Mouse (Mus musculus) megakaryocyte progenitor cell, adult 5-6 weeks (primary cell): ENCODE results near the gene Slc11a1. TPM values are rescaled to one million over a fixed set of nuclear protein-coding genes. Genes with fewer than 3 reads are reported as not detected.

Source experiments
- ATAC-seq: replicated peaks from 2 replicates; pipeline ENCODE4 v1.8.0; 2016; ENCODE audit warnings: mild to moderate bottlenecking, moderate TSS enrichment, inconsistent platforms; ENCODE audit not compliant: poor library complexity
- total RNA-seq, 2 experiments: library from RNA; stranded (forward) in 1 of 2; stranded (reverse) in 1 of 2; fragments of 157-497, 149-512 nt in 1 of 2; fragments of 200-1000 nt in 1 of 2; gene quantifications; 2 replicates each; pipeline versions ENCODE4 v1.2.3 to v1.2.4; 2015 to 2017

Gene Slc11a1
- total RNA-seq, 2 experiments from 2014 or later = 1.7 to 2.1 TPM

- ATAC-seq = no peak
Observed at GRCm38 (mm10) chr1:74401015-74401702, 26.2 kb downstream of the Slc11a1 start.

DNA sequence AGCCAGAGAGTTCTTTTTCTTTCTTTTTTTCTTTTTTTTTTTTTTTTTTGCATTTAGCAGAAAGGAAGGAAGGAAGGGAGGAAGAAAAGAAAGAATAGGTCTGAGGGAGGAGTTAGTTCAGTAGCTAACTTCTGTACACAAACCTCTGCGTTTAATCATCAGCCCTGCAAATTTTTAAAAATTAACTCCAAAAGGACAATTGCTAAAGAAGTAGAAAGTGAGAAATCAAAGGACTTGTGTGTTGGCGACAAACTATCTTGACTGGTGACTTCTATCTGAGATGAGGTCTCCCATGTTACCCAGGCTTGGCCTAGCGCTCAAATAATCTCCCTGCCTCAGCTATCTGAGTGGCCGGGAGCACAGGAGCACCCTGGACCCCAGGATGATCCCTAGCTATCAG, 29.2 kb downstream of the Slc11a1 start:
- no peak for ATAC-seq

DNA sequence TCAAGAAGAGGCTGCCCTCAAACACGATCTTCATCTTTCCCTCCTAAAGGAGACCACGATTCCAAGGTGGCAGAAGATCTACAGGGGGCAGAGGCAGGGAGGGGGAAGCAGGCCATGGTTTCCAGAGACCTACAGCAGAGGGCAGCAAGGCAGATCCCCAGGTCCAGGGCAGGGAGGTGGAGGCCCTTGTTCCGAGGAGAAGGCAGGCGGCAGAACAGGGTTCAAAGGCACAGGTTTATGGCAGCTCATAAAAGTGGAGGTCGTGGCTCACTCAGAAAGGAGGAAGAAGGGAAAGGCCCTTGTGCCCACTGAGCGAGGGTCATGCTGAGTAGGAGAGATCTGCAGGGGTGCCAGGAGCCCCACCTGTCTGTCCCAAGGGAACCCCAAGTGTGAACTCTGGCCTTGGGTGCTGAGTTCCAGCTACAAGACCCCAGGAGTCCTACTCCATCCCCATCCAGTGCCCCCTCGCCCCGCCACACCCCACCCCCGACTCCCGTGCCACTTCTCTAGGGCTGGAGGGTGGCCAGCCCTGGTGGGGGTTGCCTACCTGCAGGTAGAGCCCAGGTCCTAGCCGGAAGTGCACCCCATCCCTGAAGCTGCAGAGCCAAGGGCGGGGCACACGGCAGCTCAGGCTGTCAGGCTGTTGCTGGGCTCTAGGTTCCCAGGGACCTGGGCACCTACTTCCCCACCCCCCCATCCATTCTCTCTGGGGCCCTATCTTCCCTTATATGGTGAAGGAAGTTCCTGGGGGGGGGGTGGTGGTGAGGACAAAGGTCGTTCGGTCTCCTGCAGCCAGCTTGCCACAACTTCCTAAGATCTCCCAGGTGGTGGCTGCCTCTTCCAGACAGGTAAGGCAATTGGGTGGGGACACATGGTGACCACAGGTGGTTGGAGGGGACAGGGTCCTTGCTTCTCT, 33.9 kb downstream of the Slc11a1 start, which contains the start of gene Vil1:
Vil1 (plus strand) TSS at position 788 of the 916 bp plus-strand sequence.
- ATAC-seq = no peak

GRCm38 (mm10) chr1:74411753-74412325, 36.8 kb downstream of the Slc11a1 start:
- no peak for ATAC-seq

DNA sequence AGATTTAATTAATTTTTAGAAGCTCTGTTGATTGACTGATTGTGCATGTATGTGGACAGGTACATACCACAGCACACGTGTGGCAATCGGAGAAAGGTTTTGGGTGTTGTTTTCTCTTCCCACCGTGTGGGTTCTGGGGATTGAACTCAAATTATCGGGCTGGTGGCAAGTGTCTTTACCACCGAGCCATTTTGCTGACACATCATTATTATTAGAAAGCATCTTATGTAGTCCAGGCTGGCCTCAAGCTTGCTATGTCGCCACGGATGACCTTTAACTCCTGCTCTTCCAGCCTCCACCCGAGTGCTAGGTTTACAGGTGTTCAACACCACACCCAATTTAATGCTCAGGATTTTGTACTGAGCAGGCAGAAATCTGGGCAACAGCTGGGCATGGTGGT, 37.7 kb downstream of the Slc11a1 start:
- ATAC-seq = no peak

- peak; percentile 99 for ATAC-seq
Observed at GRCm38 (mm10) chr1:74415143-74415542, 40.1 kb downstream of the Slc11a1 start.

DNA sequence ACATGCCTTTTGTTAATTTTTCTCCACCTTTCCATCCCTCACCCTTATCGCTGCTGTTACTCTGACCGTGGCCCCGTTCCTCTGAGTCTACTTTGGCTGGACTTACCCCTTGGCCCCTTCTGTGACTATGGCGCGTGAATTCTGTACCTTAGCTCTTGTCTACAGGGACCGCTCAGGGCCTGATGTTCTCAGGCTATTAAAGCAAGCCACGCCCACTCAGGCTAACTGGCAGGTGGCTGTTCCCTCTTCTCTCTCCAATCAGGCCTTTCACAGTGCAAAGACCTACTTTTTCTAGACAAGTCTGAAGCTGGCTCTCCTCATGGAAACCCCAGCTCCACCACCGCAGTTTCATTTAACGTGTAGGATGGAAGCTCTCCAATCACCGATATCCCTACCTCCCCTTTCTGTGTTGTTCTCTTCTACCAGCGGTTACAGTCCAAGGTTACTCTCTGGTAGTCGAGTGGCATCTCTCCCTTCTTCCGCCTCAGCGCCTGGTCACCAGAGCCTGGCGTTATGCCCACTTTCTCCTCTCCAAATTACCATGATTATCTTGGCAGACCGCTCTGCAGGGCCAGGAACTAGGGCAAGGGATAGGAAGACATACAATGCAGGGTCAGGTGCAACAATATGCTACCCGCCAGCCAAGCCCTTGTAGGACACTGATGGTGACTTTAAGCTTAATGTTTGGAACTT, 43.9 kb downstream of the Slc11a1 start:
- no peak for ATAC-seq

GRCm38 (mm10) chr1:74419440-74419794, 44.4 kb downstream of the Slc11a1 start:
- no peak for ATAC-seq

DNA sequence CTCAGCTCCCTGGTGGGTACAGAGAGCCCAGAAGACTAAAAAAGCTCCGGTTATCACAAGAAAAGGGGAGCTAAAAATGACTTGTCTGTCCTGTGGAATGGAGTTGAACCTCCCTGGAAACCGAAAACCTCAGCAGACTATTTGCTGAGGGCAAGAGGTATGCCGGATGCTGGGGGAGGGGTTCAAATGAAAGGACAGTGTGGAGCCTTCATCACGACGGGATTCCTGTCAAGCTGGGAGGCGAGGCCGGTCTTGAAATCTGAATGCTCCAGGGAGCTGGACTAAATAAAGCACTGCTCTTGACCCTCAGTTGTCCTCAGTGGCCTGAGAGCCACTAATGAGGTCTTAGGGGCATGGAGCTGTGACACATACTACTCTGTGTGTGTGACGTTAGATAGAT, 48.2 kb downstream of the Slc11a1 start:
- ATAC-seq = no peak

DNA sequence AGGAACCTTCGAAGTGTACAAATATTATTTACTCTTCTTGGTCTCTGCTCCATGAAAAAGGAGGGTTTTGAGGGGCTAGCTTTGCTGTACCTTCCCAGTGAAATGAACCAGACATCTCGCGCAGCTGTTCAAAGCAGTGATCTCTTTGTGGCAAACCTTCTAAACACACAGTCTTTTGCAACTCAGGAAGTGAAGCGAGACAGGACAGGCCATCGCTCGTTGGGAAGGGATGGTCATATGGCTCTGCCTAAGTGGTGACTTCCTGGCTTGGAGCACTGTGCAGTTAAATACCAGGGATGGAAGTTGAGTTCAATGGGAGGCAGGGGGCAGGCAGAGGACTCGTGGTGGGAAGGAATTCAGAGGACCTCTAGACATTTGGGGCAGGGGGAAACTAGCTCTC, 50.9 kb downstream of the Slc11a1 start:
- peak; percentile 69 for ATAC-seq

DNA sequence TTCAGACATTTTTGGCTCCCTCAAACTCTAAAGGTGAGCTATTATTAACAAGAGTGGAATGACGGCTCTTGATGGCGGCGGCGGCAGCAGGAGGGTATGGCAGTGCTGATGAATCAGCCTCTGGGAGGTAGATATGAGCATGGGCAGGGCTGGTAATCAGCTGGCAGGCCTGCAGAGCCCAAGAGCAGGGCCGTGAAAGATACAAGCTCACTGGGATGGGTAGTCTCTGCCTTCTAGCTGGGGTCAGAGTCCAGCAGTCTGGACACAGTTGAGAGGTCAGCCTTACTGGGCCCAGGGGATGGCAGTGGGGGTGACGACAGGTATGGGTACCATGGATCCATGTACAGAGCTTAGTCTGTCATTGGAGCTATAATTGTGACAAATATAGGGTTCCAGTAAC, 58.2 kb downstream of the Slc11a1 start:
- no peak for ATAC-seq

DNA sequence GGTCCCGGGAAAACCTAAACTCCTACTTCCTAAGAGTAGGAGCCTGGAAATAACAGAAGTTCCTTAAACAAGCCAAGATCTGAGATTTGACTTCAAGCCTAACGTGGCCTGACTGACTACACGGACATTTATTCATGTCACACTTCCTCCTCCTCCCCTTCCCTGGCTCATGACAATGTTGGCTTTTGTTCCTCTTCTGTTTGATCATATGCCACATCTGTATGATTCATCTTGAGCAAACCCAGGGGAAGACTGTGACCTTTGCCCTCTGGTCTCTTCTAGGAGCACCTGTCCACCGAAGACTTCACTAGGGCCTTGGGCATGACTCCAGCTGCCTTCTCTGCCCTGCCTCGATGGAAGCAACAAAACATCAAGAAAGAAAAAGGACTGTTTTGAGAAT, 59.6 kb downstream of the Slc11a1 start:
- peak; percentile 37 for ATAC-seq

DNA sequence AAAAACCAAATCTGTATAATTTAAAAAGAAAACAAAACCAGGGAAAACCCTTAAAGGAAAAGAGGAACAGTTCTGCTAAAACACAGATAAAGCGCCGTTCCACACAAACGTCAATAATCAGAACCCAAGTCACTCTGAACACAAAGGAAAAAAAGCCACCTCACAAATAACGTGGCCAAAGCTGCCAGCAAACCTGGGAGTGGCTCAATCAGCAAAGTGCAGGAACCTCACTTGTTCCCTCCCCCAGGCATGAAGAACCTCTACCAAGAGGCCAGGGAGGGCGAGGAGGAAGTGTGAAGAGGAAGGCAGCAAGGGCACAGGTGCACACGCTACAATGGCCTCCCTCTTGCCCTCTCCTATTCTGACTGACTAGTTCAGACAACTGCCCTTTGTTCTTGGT, 60.6 kb downstream of the Slc11a1 start:
- ATAC-seq = peak; percentile 92

Other genes starting within 250 kb of the Slc11a1 start
- gene Rufy4, start 249.7 kb upstream of the Slc11a1 start, total RNA-seq (2015) = 0.37 and 0.72 TPM in 2 replicates
- gene Rufy4, start 249.7 kb upstream of the Slc11a1 start, total RNA-seq (2017) = 0.54 and 0.68 TPM in 2 replicates
- gene Cxcr2, start 221.2 kb upstream of the Slc11a1 start, total RNA-seq (2015) = 5.3 and 9.3 TPM in 2 replicates
- gene Cxcr2, start 221.2 kb upstream of the Slc11a1 start, total RNA-seq (2017) = 9.5 and 10.7 TPM in 2 replicates
- gene Cxcr1, start 180.6 kb upstream of the Slc11a1 start, total RNA-seq (2015) = not detected in 2 replicates
- not detected in 2 replicates for gene Cxcr1, start 180.6 kb upstream of the Slc11a1 start, total RNA-seq (2017)
- gene Arpc2, start 139.1 kb upstream of the Slc11a1 start, total RNA-seq (2015) = 802 and 912 TPM in 2 replicates
- 414 and 435 TPM in 2 replicates for gene Arpc2, start 139.1 kb upstream of the Slc11a1 start, total RNA-seq (2017)
- 0.12 TPM in 1 of 2 replicates, not detected in the other for gene Gpbar1, start 96.6 kb upstream of the Slc11a1 start, total RNA-seq (2015)
- not detected in 2 replicates for gene Gpbar1, start 96.6 kb upstream of the Slc11a1 start, total RNA-seq (2017)
- gene Aamp, start 90.5 kb upstream of the Slc11a1 start, total RNA-seq (2015) = 45.3 and 49.7 TPM in 2 replicates
- 98.1 and 104 TPM in 2 replicates for gene Aamp, start 90.5 kb upstream of the Slc11a1 start, total RNA-seq (2017)
- 29.8 and 32.4 TPM in 2 replicates for gene Pnkd, start 90.3 kb upstream of the Slc11a1 start, total RNA-seq (2015)
- gene Pnkd, start 90.3 kb upstream of the Slc11a1 start, total RNA-seq (2017) = 11.2 and 21.6 TPM in 2 replicates
- 13.6 and 13.8 TPM in 2 replicates for gene Tmbim1, start 69.6 kb upstream of the Slc11a1 start, total RNA-seq (2015)
- 14.0 and 18.4 TPM in 2 replicates for gene Tmbim1, start 69.6 kb upstream of the Slc11a1 start, total RNA-seq (2017)
- 0.37 TPM in 1 of 2 replicates, not detected in the other for gene Catip, start 13.1 kb upstream of the Slc11a1 start, total RNA-seq (2015)
- not detected in 2 replicates for gene Catip, start 13.1 kb upstream of the Slc11a1 start, total RNA-seq (2017)
- 79.1 and 89.1 TPM in 2 replicates for gene Ctdsp1, start 16.3 kb downstream of the Slc11a1 start, total RNA-seq (2015)
- 33.0 and 33.2 TPM in 2 replicates for gene Ctdsp1, start 16.3 kb downstream of the Slc11a1 start, total RNA-seq (2017)
- not detected in 2 replicates for gene Vil1, start 34.2 kb downstream of the Slc11a1 start, total RNA-seq (2015)
- not detected in 2 replicates for gene Vil1, start 34.2 kb downstream of the Slc11a1 start, total RNA-seq (2017)
- gene Cnot9, start 130.9 kb downstream of the Slc11a1 start, total RNA-seq (2015) = 58.9 and 65.3 TPM in 2 replicates
- 70.1 and 87.8 TPM in 2 replicates for gene Cnot9, start 130.9 kb downstream of the Slc11a1 start, total RNA-seq (2017)
- not detected in 2 replicates for gene Plcd4, start 167.7 kb downstream of the Slc11a1 start, total RNA-seq (2015)
- not detected in 2 replicates for gene Plcd4, start 167.7 kb downstream of the Slc11a1 start, total RNA-seq (2017)
- 27.7 and 29.5 TPM in 2 replicates for gene Usp37, start 169.1 kb downstream of the Slc11a1 start, total RNA-seq (2015)
- gene Usp37, start 169.1 kb downstream of the Slc11a1 start, total RNA-seq (2017) = 30.5 and 42.6 TPM in 2 replicates
- 16.6 and 17.9 TPM in 2 replicates for gene Zfp142, start 213.1 kb downstream of the Slc11a1 start, total RNA-seq (2015)
- gene Zfp142, start 213.1 kb downstream of the Slc11a1 start, total RNA-seq (2017) = 7.1 and 8.4 TPM in 2 replicates
- gene Bcs1l, start 213.1 kb downstream of the Slc11a1 start, total RNA-seq (2015) = 18.4 and 28.7 TPM in 2 replicates
- 22.7 and 28.0 TPM in 2 replicates for gene Bcs1l, start 213.1 kb downstream of the Slc11a1 start, total RNA-seq (2017)
- gene Rnf25, start 226.2 kb downstream of the Slc11a1 start, total RNA-seq (2015) = 16.3 and 16.7 TPM in 2 replicates
- 24.3 and 43.2 TPM in 2 replicates for gene Rnf25, start 226.2 kb downstream of the Slc11a1 start, total RNA-seq (2017)
- gene Stk36, start 226.2 kb downstream of the Slc11a1 start, total RNA-seq (2015) = 0.32 TPM in 1 of 2 replicates, not detected in the other
- gene Stk36, start 226.2 kb downstream of the Slc11a1 start, total RNA-seq (2017) = not detected in 2 replicates